Mouse (Mus musculus) MEL (cell line): ENCODE data around the gene Srcap. TPM values are rescaled to one million over a fixed set of nuclear protein-coding genes. Genes with fewer than 3 reads are reported as not detected.
A peak's percentile ranks its signal among the peaks of the same experiment; 100 is the strongest.

ENCODE experiments used
- DNase-seq: peaks from one replicate; pipeline ENCODE4 v3.0.0; 2011; ENCODE audit warnings: low read depth, low spot score
- H3K27ac ChIP-seq: 2 replicates; pipeline ENCODE4 v1.5.1; 2012; ENCODE audit warnings: low read depth, mild to moderate bottlenecking, control low read depth, low read length, moderate library complexity; ENCODE audit not compliant: control insufficient read depth
- H3K27me3 ChIP-seq, 2 experiments: fragments of 150-350 bp in 1 of 2; sonication (generic) in 1 of 2; 2 replicates each; pipeline ENCODE4 v1.6.1; 2012; ENCODE audit warnings: low read length in 2 of 2, mild to moderate bottlenecking in 2 of 2, improper control_type of control experiment in 1 of 2, moderate library complexity in 1 of 2; ENCODE audit not compliant: insufficient read depth in 2 of 2, control insufficient read depth in 1 of 2
- H3K36me3 ChIP-seq, 2 experiments: 2 replicates each; pipeline ENCODE4 v1.6.1; 2012 to 2014; ENCODE audit warnings: low read length in 2 of 2, improper control_type of control experiment in 1 of 2, inconsistent platforms in 1 of 2, mild to moderate bottlenecking in 1 of 2; ENCODE audit not compliant: insufficient read depth in 2 of 2, control insufficient read depth in 1 of 2
- H3K4me1 ChIP-seq, 2 experiments: fragments of 150-350 bp in 1 of 2; sonication (generic) in 1 of 2; 2 replicates each; pipeline ENCODE4 v1.6.1; 2012; ENCODE audit warnings: low read length in 2 of 2, improper control_type of control experiment in 1 of 2, mild to moderate bottlenecking in 1 of 2; ENCODE audit not compliant: insufficient read depth in 2 of 2, control insufficient read depth in 1 of 2
- H3K4me3 ChIP-seq, 2 experiments: fragments of 150-350 bp in 1 of 2; sonication (generic) in 1 of 2; 2 replicates each; pipeline ENCODE4 v1.5.1; 2012; ENCODE audit warnings: low read depth in 2 of 2, low read length in 2 of 2, mild to moderate bottlenecking in 2 of 2, moderate library complexity in 2 of 2, control low read depth in 1 of 2, improper control_type of control experiment in 1 of 2; ENCODE audit not compliant: control insufficient read depth in 1 of 2, insufficient read depth in 1 of 2
- H3K79me2 ChIP-seq: 2 replicates; pipeline ENCODE4 v1.6.1; 2012; ENCODE audit warnings: mild to moderate bottlenecking, low read length, moderate library complexity; ENCODE audit not compliant: control insufficient read depth, poor library complexity, insufficient read depth
- H3K9ac ChIP-seq: 2 replicates; pipeline ENCODE4 v1.6.1; 2012; ENCODE audit warnings: low read depth, mild to moderate bottlenecking, control low read depth, low read length, moderate library complexity; ENCODE audit not compliant: control insufficient read depth, poor library complexity, severe bottlenecking
- H3K9me3 ChIP-seq: fragments of 150-350 bp; sonication (generic); replicated peaks from 2 replicates; pipeline ENCODE4 v1.6.1; 2012; ENCODE audit warnings: mild to moderate bottlenecking, low read length, improper control_type of control experiment, moderate library complexity; ENCODE audit not compliant: insufficient read depth
- BHLHE40 ChIP-seq: IDR thresholded peaks from 2 replicates; pipeline ENCODE4 v1.6.1; 2012; ENCODE audit warnings: low read depth, mild to moderate bottlenecking, inconsistent platforms, low read length, improper control_type of control experiment, borderline replicate concordance
- CHD1 ChIP-seq: IDR thresholded peaks from 2 replicates; pipeline ENCODE4 v1.6.1; 2012; ENCODE audit warnings: low read depth, mild to moderate bottlenecking, inconsistent platforms, low read length, improper control_type of control experiment
- CHD2 ChIP-seq: IDR thresholded peaks from 2 replicates; pipeline ENCODE4 v1.6.1; 2011; ENCODE audit warnings: low read length, improper control_type of control experiment
- CTCF ChIP-seq, 3 experiments: IDR thresholded peaks in 2 of 3; conservative IDR thresholded peaks in 1 of 3; 2 replicates each; pipeline ENCODE4 v1.5.1; 2011 to 2012; ENCODE audit warnings: low read length in 3 of 3, low read depth in 2 of 3, mild to moderate bottlenecking in 2 of 3, improper control_type of control experiment in 1 of 3, inconsistent platforms in 1 of 3, mixed read lengths in 1 of 3, moderate library complexity in 1 of 3; ENCODE audit not compliant: control insufficient read depth in 1 of 3, insufficient read depth in 1 of 3, poor library complexity in 1 of 3, severe bottlenecking in 1 of 3
- E2F4 ChIP-seq: IDR thresholded peaks from 2 replicates; pipeline ENCODE4 v1.6.1; 2011; ENCODE audit warnings: low read depth, low read length, improper control_type of control experiment, borderline replicate concordance
- ELF1 ChIP-seq: IDR thresholded peaks from 2 replicates; pipeline ENCODE4 v1.6.1; 2014; ENCODE audit warnings: low read depth, mild to moderate bottlenecking, inconsistent platforms, low read length, improper control_type of control experiment, moderate library complexity
- EP300 ChIP-seq, 2 experiments: IDR thresholded peaks; 2 replicates each; pipeline ENCODE4 v1.6.1; 2011; ENCODE audit warnings: improper control_type of control experiment in 2 of 2, low read length in 2 of 2, low read depth in 1 of 2, mild to moderate bottlenecking in 1 of 2
- ETS1 ChIP-seq: IDR thresholded peaks from 2 replicates; pipeline ENCODE4 v1.6.1; 2012; ENCODE audit warnings: low read depth, mild to moderate bottlenecking, inconsistent platforms, low read length, improper control_type of control experiment, moderate library complexity
- GATA1 ChIP-seq: IDR thresholded peaks from 2 replicates; pipeline ENCODE4 v1.6.1; 2011; ENCODE audit warnings: low read depth, low read length, improper control_type of control experiment
- HCFC1 ChIP-seq: IDR thresholded peaks from 2 replicates; pipeline ENCODE4 v1.6.1; 2012; ENCODE audit warnings: low read depth, mild to moderate bottlenecking, inconsistent platforms, low read length, improper control_type of control experiment, moderate library complexity
- KAT2A ChIP-seq: conservative IDR thresholded peaks from 2 replicates; pipeline ENCODE4 v1.6.1; 2012; ENCODE audit warnings: low read depth, low read length, improper control_type of control experiment, inconsistent platforms
- MAFK ChIP-seq: IDR thresholded peaks from 2 replicates; pipeline ENCODE4 v1.6.1; 2011; ENCODE audit warnings: low read depth, mild to moderate bottlenecking, low read length, improper control_type of control experiment, borderline replicate concordance
- MAX ChIP-seq: IDR thresholded peaks from 2 replicates; pipeline ENCODE4 v1.6.1; 2011; ENCODE audit warnings: low read length, improper control_type of control experiment
- MAZ ChIP-seq: IDR thresholded peaks from 2 replicates; pipeline ENCODE4 v1.6.1; 2012; ENCODE audit warnings: low read depth, mild to moderate bottlenecking, inconsistent platforms, low read length, improper control_type of control experiment
- MEF2A ChIP-seq: IDR thresholded peaks from 2 replicates; pipeline ENCODE4 v1.6.1; 2014; ENCODE audit warnings: low read depth, mild to moderate bottlenecking, inconsistent platforms, low read length, improper control_type of control experiment; ENCODE audit not compliant: poor library complexity, insufficient replicate concordance, severe bottlenecking; ENCODE audit errors: extremely low read depth
- MXI1 ChIP-seq: IDR thresholded peaks from 2 replicates; pipeline ENCODE4 v1.6.1; 2011; ENCODE audit warnings: mild to moderate bottlenecking, low read depth, low read length, improper control_type of control experiment
- MYB ChIP-seq: IDR thresholded peaks from 2 replicates; pipeline ENCODE4 v1.6.1; 2011; ENCODE audit warnings: mild to moderate bottlenecking, low read depth, low read length, improper control_type of control experiment
- MYC ChIP-seq: IDR thresholded peaks from 2 replicates; pipeline ENCODE4 v1.6.1; 2011; ENCODE audit warnings: low read depth, mild to moderate bottlenecking, low read length, improper control_type of control experiment, moderate library complexity
- NELFE ChIP-seq: IDR thresholded peaks from 2 replicates; pipeline ENCODE4 v1.6.1; 2011; ENCODE audit warnings: low read depth, low read length, improper control_type of control experiment
- NRF1 ChIP-seq: IDR thresholded peaks from 2 replicates; pipeline ENCODE4 v1.6.1; 2014; ENCODE audit warnings: low read depth, mild to moderate bottlenecking, inconsistent platforms, low read length, improper control_type of control experiment, moderate library complexity; ENCODE audit not compliant: poor library complexity, insufficient read depth, severe bottlenecking
- POLR2A ChIP-seq, 2 experiments: IDR thresholded peaks; 2 replicates each; pipeline ENCODE4 v1.6.1; 2011 to 2012; ENCODE audit warnings: low read length in 2 of 2, mild to moderate bottlenecking in 2 of 2, control low read depth in 1 of 2, improper control_type of control experiment in 1 of 2, low read depth in 1 of 2, moderate library complexity in 1 of 2; ENCODE audit not compliant: control insufficient read depth in 1 of 2, insufficient read depth in 1 of 2, poor library complexity in 1 of 2
- POLR2AphosphoS5 ChIP-seq: IDR thresholded peaks from 2 replicates; pipeline ENCODE4 v1.6.1; 2012; ENCODE audit warnings: low read depth, borderline replicate concordance, mild to moderate bottlenecking, inconsistent platforms, low read length, moderate library complexity, mixed read lengths
- RAD21 ChIP-seq: IDR thresholded peaks from 2 replicates; pipeline ENCODE4 v1.6.1; 2011; ENCODE audit warnings: mild to moderate bottlenecking, low read depth, low read length, improper control_type of control experiment
- RCOR1 ChIP-seq: IDR thresholded peaks from 2 replicates; pipeline ENCODE4 v1.6.1; 2012; ENCODE audit warnings: low read depth, mild to moderate bottlenecking, inconsistent platforms, low read length, improper control_type of control experiment
- SIN3A ChIP-seq: IDR thresholded peaks from 2 replicates; pipeline ENCODE4 v1.6.1; 2012; ENCODE audit warnings: low read length, improper control_type of control experiment, inconsistent platforms
- SMC3 ChIP-seq: IDR thresholded peaks from 2 replicates; pipeline ENCODE4 v1.6.1; 2011; ENCODE audit warnings: low read depth, low read length, improper control_type of control experiment
- TAL1 ChIP-seq: IDR thresholded peaks from 2 replicates; pipeline ENCODE4 v1.6.1; 2012; ENCODE audit warnings: mild to moderate bottlenecking, inconsistent platforms, low read length, moderate library complexity, mixed read lengths
- TBP ChIP-seq: IDR thresholded peaks from 2 replicates; pipeline ENCODE4 v1.8.0; 2011; ENCODE audit warnings: low read depth, low read length, improper control_type of control experiment
- TCF12 ChIP-seq: IDR thresholded peaks from 2 replicates; pipeline ENCODE4 v1.6.1; 2014; ENCODE audit warnings: low read depth, mild to moderate bottlenecking, inconsistent platforms, low read length, improper control_type of control experiment, moderate library complexity
- UBTF ChIP-seq: IDR thresholded peaks from 2 replicates; pipeline ENCODE4 v1.6.1; 2012; ENCODE audit warnings: low read depth, mild to moderate bottlenecking, inconsistent platforms, low read length, improper control_type of control experiment, moderate library complexity, borderline replicate concordance; ENCODE audit not compliant: insufficient read depth
- USF1 ChIP-seq: IDR thresholded peaks from 2 replicates; pipeline ENCODE4 v1.6.1; 2014; ENCODE audit warnings: low read depth, mild to moderate bottlenecking, inconsistent platforms, low read length, improper control_type of control experiment, moderate library complexity
- USF2 ChIP-seq, 2 experiments: IDR thresholded peaks; 2 replicates each; pipeline ENCODE4 v1.6.1; 2011 to 2012; ENCODE audit warnings: improper control_type of control experiment in 2 of 2, low read length in 2 of 2, borderline replicate concordance in 1 of 2, inconsistent platforms in 1 of 2, low read depth in 1 of 2, mild to moderate bottlenecking in 1 of 2; ENCODE audit not compliant: insufficient read depth in 1 of 2
- ZC3H11A ChIP-seq: IDR thresholded peaks from 2 replicates; pipeline ENCODE4 v1.6.1; 2012; ENCODE audit warnings: low read depth, mild to moderate bottlenecking, inconsistent platforms, low read length, improper control_type of control experiment
- ZKSCAN1 ChIP-seq: IDR thresholded peaks from 2 replicates; pipeline ENCODE4 v1.6.1; 2012; ENCODE audit warnings: low read depth, mild to moderate bottlenecking, inconsistent platforms, low read length, improper control_type of control experiment, moderate library complexity
- ZMIZ1 ChIP-seq: IDR thresholded peaks from 2 replicates; pipeline ENCODE4 v1.6.1; 2012; ENCODE audit warnings: low read depth, mild to moderate bottlenecking, inconsistent platforms, low read length, improper control_type of control experiment, moderate library complexity
- ZNF384 ChIP-seq: IDR thresholded peaks from 2 replicates; pipeline ENCODE4 v1.6.1; 2012; ENCODE audit warnings: low read depth, mild to moderate bottlenecking, inconsistent platforms, low read length, improper control_type of control experiment
- polyA plus RNA-seq, 2 experiments: library from polyadenylated mRNA; stranded (reverse) in 1 of 2; unstranded in 1 of 2; fragments of >175 nt in 1 of 2; fragments of >200 nt in 1 of 2; gene quantifications; 2 replicates each; pipeline versions ENCODE4 v1.2.1 to v1.2.4; 2012; ENCODE audit warnings: low replicate concordance in 2 of 2, low read depth in 1 of 2; ENCODE audit not compliant: insufficient read length in 2 of 2, insufficient read depth in 1 of 2, missing spikeins in 1 of 2
- total RNA-seq: library from RNA; depleted of rRNA; stranded (reverse); fragments of 300-350 nt; gene quantifications from 2 replicates; pipeline ENCODE4 v1.2.3, GENCODE M21; 2012; rRNA removed

The Srcap gene
- total RNA-seq (20.3 and 22.3 TPM in 2 replicates), polyA plus RNA-seq (10 to 100 TPM; 34.3 to 45.1 TPM)

- DNase-seq = peak; percentile 99
- H3K27ac ChIP-seq = peak within 1 kb of the TSS; percentile 95
- H3K27me3 ChIP-seq = no peaks in the 10 kb centered on the region
- peak within 1 kb of the TSS; percentile 69 to 78 for H3K4me3 ChIP-seq
- H3K9ac ChIP-seq = peak within 1 kb of the TSS; percentile 97
- H3K36me3 ChIP-seq = peaks cover 6 to 35% of the 10 kb centered on the region in 2 experiments
- H3K4me1 ChIP-seq = peaks cover 3 to 9% of the 10 kb centered on the region in 2 experiments; a peak in 2 of 4 replicates
- H3K9me3 ChIP-seq = no peaks in the 10 kb centered on the region
- peaks cover 32% of the 10 kb centered on the region for H3K79me2 ChIP-seq
- TF ChIP-seq RAD21 (no peak), MAFK (no peak), UBTF (no peak; the same call in 1 of the 2 replicates), E2F4 (no peak), MAZ (no peak), RCOR1 (no peak), BHLHE40 (peak; percentile 35; the same call in 1 of the 2 replicates), CHD1 (no peak), KAT2A (no peak; the same call in 1 of the 2 replicates), TAL1 (peak; percentile 54), NRF1 (no peak), ZMIZ1 (peak; percentile 66), ZKSCAN1 (no peak), ZC3H11A (no peak), POLR2AphosphoS5 (0 out of 2 replicates have a peak, but pooled peaks have one; percentile 69), POLR2A (IDR thresholded peaks at IDR 0.05; ENCODE audit: control insufficient read depth in 1 of 2, insufficient read depth in 1 of 2, low read depth in 1 of 2, low read length in 2 of 2, poor library complexity in 1 of 2) (peak; percentile 92 to 96; a peak in 3 of 4 replicates), MYB (no peak), ELF1 (peak; percentile 36; the same call in 1 of the 2 replicates), USF2 (IDR thresholded peaks at IDR 0.05; ENCODE audit: borderline replicate concordance in 1 of 2, insufficient read depth in 1 of 2, low read depth in 1 of 2, low read length in 2 of 2) (no peak), HCFC1 (peak; percentile 97), CHD2 (peak; percentile 98), TCF12 (peak; percentile 65; the same call in 1 of the 2 replicates), MXI1 (peak; percentile 91), SIN3A (peak; percentile 66), USF1 (no peak), TBP (peak; percentile 87), NELFE (peak; percentile 79), EP300 (IDR thresholded peaks at IDR 0.05; ENCODE audit: low read depth in 1 of 2, low read length in 2 of 2) (no peak), MEF2A (no peak), SMC3 (no peak), ZNF384 (no peak), ETS1 (peak; percentile 29; the same call in 1 of the 2 replicates), GATA1 (peak; percentile 58; the same call in 1 of the 2 replicates), MAX (peak; percentile 83), MYC (peak; percentile 98), CTCF (IDR thresholded peaks at IDR 0.05 in 2 of 3, conservative IDR thresholded peaks at IDR 0.05 in 1 of 3; ENCODE audit: control insufficient read depth in 1 of 3, insufficient read depth in 1 of 3, low read depth in 2 of 3, low read length in 3 of 3, poor library complexity in 1 of 3, severe bottlenecking in 1 of 3) (no peak)
Measured at GRCm38 (mm10) chr7:127511808-127512230, at the start of gene Srcap. Gene Srcap, plus strand, starts transcription at chr7:127511983.
